Mouse (Mus musculus) spleen, postnatal 14 days (tissue): Measurements from ENCODE around the gene Siglecf.
A peak's percentile ranks its signal among the peaks of the same experiment; 100 is the strongest.

Source experiments
- DNase-seq, 2 experiments: peaks; one replicate each; pipeline ENCODE4 v3.0.0; 2021 to 2022; ENCODE audit warnings: low spot score in 2 of 2

Gene Siglecf

DNA sequence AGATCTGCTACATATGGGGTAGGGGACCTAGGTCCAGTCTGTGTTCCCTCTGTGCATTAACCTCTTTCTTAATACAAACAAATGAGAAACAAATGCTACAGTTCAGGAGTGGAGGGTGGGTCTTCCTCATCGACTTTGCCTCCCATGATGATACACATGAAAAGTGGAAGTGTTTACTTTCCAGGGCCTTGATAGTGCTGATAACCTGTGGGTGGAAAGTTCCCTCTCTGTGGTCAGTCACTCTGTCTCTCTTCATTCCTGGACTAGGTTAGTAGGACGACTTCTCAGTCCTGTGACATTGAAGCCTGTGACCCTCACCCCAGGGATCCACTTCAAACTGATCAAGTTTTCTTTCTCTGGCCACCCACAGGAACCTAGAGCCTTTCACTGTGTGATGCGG lies at the start of gene Siglecf:
Gene Siglecf, plus strand, starts transcription at position 188 of the 400 bp plus-strand sequence.
- DNase-seq: no peak

GRCm38 (mm10) chr7:43305235-43305634 lies 45.9 kb upstream of the Siglecf start:
- no peak for DNase-seq

- no peak for DNase-seq
Observed at GRCm38 (mm10) chr7:43309069-43309468, 42.1 kb upstream of the Siglecf start.

DNA sequence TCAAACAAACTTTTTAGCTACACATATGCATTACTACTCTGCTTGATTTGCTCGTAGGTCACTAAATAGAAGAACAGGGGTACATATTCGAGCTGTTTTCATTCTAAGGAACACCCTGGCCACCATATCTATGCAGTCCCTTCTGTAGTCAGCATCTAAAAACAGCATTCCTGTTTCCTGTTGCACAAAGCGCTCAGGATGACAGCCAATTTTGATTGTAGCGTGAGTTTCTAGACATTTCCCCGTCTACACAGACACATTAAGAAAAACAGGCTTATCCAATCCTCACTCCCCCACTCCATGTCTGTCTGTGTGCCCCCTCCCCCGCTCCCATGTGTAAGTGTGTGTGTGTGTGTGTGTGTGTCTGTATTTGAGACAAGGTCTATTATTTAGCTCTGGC lies 39.5 kb upstream of the Siglecf start:
- DNase-seq: no peak

- DNase-seq: peak in 1 of 2 experiments; percentile 7
Observed at GRCm38 (mm10) chr7:43312386-43313012, 38.6 kb upstream of the Siglecf start.

GRCm38 (mm10) chr7:43313013-43313428 lies 38.1 kb upstream of the Siglecf start, which contains the start of gene Zfp715:
Gene Zfp715 (minus strand): TSS chr7:43313294.
- peak; percentile 66 to 73 for DNase-seq

- DNase-seq: no peak
Observed at GRCm38 (mm10) chr7:43326223-43326780, 24.8 kb upstream of the Siglecf start.

DNA sequence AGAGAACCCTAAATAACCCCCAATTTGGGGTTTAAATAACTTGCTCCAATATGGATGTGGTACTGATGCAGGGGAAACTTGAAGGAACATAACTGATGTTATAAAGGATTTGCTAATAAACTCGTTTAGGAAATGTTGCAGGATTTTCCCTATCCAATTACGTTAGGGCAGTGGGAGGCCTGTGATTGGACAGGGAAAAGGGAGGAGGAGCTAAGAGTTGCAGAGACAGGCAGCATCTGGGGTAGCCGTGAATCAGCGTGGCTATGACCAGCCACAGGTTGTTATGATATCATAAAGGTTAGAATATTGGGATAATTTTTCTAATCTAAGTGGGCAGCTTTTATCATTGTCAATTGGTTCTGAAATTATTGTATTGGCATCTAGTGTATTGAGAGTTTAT lies 23.0 kb upstream of the Siglecf start:
- DNase-seq: no peak

DNA sequence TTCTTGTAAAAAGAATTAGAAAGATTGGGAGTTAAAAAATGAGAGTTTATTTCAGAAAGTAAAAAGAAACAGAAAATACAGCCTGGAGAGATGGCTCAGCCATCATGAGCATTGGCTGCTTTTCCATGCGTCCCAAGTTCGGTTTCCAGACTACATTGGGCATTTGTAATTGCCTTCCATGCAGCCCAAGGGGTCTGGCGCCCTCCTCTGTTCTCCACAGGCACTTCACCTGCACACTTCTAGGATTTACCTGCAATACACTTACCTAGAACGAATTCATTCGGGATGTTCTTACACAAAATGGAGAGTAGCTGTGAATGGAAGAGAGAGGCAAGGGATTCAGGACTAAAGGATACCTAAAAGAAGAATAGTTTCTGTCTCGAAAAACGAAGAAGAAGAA lies 17.9 kb upstream of the Siglecf start:
- DNase-seq: no peak

GRCm38 (mm10) chr7:43333899-43334298 lies 17.2 kb upstream of the Siglecf start:
- no peak for DNase-seq

DNA sequence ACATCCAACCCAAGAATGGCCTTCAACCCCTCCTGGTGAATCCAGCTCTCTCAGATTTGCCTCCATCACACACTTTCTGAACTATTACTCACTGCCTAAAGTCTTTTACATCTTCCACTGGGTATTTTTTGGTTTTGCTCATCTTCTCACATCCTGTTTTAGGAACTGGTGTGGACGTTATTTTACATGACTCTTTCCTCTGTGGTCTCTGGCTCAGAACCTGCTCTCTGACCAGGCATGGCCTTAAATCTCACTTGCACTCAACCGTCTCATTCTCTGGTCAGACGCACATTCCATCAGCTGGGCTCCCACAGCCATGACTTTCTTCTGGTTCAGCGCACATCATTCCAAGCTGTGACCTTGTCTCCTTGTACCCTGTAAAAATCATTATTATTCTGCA lies 10.4 kb upstream of the Siglecf start:
- DNase-seq: no peak

DNA sequence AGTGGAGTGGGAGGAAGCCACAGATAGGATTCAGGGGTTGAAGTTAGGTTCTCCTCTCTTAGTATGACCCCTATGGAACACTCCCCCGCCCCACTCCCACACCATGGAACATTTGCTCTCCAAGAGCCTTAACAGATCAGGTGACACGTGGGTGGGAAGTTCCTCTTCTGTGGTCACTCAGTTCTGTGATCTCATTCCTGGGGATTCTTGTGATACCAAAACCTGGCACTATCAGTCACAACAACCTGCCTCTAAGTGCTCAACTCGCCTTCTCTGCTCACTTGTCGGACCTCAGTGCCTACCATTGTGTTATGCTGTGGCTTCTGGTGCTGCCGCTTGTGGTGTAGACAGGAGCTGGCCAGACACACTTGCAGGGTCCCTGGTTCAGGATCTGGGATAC lies 8.0 kb upstream of the Siglecf start:
- no peak for DNase-seq

GRCm38 (mm10) chr7:43344020-43344419 lies 7.1 kb upstream of the Siglecf start:
- no peak for DNase-seq

DNA sequence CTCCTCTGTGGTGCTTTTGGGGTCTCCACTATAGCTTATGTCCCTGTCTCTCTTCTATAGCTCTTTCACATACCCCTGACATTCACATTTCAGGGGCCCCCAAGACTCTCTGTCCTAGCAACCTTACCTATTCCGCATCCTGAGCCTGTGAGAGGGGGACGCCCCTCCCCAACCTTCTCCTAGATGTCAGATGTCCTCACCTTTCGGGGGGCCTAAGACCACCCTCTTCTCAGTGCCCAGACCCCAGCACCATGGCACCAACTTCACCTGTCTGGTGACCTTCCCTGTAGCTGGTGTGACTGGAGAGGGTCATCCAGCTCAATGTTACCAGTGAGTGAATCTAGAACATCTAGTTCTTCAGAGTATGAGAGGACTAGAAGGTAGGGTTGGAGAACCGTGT lies 6.7 kb upstream of the Siglecf start:
- DNase-seq: no peak

DNA sequence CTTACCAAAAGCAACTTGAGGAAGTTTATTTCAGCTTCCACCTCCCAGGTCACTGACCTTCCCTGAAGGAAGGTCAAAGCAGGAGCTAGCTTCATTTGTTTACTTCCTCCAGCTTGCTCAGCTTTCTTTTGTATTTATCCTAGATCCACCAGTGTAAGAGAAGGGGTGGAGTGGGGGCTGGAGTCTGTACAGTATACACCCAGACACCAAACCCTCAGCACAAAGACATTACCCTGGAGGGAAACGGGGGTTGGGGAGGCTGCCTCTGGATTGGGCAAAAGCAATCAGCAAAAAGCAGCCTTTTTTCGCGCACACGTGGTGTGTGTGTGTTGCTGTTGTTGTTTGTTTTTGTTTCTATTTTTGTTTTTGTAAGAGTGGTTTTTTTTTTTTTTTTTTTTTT lies 5.0 kb upstream of the Siglecf start:
- DNase-seq: no peak

- no peak for DNase-seq
Observed at GRCm38 (mm10) chr7:43346571-43346970, 4.6 kb upstream of the Siglecf start.

DNA sequence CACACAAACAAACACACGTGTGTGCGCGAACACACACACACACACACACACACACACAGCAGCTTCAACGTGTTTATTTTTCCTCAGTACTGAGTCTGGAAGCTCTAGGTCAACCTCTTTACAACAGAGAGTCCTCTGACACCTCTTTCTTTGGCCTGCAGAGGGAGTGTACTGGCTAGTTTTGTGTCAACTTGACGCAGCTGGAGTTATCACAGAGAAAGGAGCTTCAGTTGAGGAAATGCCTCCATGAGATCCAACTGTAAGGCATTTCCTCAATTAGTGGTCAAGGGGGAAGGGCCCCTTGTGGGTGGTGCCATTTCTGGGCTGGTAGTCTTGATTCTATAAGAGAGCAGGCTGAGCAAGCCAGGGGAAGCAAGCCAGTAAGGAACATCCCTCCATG lies 1.5 kb upstream of the Siglecf start:
- peak in 1 of 2 experiments; percentile 21 for DNase-seq

DNA sequence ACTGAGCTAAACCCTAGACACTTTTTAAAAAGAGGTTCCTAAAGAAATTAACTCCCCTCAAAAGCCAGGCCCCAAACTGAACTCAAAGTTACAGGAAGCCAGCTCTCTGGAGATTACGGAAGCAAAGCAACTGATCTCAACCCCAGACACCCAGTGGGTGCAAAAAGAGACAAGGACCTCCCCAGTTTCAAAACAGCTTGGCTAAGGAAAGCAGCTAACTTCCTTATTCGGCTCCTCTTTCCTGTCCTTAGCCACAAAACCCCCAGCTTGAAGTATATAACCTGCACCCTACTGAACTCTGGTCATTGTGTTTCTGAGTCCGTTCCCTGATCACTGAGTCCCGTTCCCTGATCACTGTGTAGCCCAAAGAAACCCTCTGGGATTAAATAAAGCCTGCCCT lies 2.0 kb downstream of the Siglecf start:
- DNase-seq: no peak

- DNase-seq: no peak
Observed at GRCm38 (mm10) chr7:43353758-43354157, 2.6 kb downstream of the Siglecf start.

DNA sequence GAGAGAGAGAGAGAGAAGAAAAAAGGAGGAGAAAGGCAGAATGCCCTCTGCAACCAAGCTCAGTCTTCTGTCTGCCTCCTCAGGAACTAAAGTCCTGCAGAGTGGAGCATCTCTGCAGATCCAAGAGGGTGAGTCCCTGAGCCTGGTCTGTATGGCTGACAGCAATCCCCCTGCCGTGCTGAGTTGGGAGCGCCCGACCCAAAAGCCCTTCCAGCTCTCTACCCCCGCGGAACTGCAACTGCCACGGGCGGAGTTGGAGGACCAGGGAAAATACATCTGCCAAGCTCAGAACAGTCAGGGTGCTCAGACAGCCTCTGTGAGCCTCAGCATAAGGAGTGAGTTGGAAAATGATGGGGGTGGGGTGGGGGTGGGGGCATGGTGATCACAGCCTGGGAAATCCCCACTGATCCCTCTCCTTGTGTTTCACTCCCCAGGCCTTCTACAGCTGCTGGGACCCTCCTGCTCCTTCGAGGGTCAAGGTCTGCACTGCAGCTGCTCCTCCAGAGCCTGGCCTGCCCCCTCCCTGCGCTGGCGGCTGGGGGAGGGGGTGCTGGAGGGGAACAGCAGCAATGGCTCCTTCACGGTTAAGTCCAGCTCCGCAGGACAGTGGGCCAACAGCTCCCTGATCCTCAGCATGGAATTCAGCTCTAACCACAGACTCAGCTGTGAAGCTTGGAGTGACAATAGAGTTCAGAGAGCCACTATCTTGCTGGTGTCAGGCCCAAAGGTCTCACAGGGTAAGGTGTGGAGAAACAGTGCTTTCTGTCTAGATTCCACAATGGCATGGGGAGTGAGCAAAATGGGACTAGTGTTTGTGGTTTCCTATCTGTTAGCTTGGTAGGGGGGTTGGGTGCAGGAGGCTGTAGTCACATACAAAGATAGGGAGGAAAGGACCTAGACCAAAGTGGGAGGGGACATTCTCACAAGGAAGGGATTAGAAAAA lies 4.0 kb downstream of the Siglecf start:
- DNase-seq: no peak

DNA sequence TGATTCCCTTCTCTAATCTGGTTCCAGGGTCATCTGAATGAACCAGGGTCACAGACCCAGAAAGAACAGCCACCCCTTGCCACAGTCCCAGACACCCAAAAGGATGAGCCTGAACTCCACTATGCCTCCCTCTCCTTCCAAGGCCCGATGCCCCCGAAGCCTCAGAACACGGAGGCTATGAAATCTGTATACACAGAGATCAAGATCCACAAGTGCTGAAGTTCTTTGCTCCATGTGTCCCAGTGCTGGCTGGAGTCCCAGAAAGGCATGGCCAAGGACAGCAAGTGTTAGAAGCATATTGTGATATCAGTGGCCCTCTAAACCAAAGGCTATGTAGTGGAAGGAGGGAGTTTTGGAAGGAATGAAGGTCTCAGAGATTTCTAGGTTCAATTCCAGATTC lies 7.4 kb downstream of the Siglecf start:
- DNase-seq: no peak

GRCm38 (mm10) chr7:43361442-43361841 lies 10.3 kb downstream of the Siglecf start:
- no peak for DNase-seq

DNA sequence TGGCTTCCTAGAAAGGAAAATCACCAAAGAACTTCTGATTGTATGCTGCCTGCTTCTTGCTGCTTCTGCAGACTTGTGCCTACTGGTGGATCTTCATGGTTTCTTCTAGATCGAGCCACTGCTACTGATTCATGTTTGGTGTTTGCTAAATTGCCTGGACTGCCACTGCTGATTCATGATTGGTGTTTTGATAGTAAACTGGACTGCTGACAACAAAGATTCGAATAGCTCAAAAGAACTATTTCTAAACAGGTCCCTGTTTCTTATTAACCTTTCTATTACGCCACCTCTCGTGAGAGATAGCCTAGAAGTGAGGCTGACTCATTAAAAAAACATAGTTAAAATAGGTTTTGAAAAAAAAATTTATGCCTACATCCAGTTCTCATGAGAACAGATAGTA lies 10.9 kb downstream of the Siglecf start:
- DNase-seq: no peak
